Mouse (Mus musculus) CD4-positive, CD25-positive, alpha-beta regulatory T cell, adult 4 months (primary cell): ENCODE results near the gene Pole. TPM values are rescaled to one million over a fixed set of nuclear protein-coding genes. Genes with fewer than 3 reads are reported as not detected.

Source experiments
- ATAC-seq: one replicate; pipeline ENCODE4 v1.8.0; 2017
- polyA plus RNA-seq, 2 experiments: library from polyadenylated mRNA; unstranded; fragments of 100-300 nt; shearing (Covaris generic); gene quantifications; one replicate each; pipeline ENCODE4 v1.2.1; 2017

The Pole gene
- polyA plus RNA-seq: 1 to 10 TPM; 4.8 to 6.5 TPM

DNA sequence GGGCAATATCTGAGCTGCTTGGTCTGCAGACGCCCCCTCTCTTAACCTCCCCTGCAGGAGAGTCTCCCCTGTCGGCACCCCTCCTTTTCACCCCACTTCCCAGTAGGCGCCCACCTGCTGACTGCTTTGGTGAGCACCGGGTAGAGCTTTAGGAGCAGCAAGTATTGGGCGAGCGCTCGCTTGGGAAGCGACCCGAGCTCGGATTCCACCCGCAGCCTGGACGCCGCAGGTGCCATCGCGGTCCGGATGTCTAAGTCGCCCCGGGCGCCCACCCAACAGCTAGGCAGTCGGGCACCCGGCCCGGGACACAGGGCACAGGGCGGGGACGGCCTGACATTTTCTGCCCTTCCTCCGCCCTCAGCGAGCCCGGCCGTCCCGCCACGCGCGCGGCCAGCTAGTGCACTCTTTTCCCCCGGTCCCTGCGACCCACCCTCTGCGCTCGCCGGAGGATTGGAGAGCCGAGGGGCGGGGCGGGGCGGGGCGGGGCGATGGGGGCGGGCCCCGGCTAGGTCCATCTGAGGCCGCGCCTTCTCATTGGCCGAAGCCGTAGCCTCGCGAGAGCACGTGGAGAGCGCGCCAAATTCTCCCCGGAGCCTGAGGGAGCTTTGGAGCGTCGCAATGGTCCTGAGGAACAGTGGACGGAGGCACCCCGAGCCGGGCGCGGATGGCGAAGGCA, at the start of gene Pole, which contains the start of gene Pxmp2:
Gene Pole, plus strand, starts transcription at position 537 of the 676 bp plus-strand sequence.
Gene Pxmp2, minus strand, starts transcription at position 417 of the 676 bp plus-strand sequence.
- ATAC-seq: peak; percentile 80

DNA sequence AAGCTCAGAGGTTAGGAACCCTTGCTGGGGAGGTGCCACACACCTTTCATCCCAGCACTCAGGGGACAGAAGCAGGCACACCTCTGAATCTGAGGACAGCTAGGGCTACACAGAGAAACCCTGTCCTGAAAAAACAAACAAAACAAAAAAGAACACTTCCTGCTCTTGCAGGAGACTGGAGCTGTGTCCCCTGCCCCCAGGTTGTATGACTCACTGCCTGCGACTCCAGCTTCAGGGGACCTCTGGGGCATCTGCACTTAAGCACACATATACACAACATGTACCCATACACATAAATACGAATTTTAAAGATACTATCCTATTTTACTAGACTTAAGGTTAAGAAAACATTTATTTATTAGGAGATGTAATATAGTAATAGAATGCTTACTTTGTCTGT, 42.0 kb upstream of the Pole start:
- ATAC-seq: no peak

DNA sequence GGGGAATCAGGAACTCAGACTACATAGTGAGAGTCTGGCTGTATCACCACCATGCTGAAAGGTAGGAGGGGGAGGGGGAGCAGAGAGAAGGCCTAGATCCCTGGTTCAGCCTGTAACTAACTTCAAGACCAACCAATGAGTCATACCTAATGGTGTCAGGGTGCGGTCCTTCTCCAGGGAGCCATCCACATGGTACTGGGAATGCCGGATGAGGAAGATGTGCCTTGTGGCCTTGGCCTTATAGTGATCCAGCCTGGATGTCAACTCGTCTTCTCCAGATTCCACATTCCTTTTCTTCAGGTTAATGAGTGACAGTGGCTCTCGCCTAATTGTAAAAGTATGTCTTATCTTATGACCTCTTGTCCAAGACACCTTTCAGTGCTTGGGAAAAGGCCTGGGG, 19.2 kb upstream of the Pole start:
- ATAC-seq: no peak

DNA sequence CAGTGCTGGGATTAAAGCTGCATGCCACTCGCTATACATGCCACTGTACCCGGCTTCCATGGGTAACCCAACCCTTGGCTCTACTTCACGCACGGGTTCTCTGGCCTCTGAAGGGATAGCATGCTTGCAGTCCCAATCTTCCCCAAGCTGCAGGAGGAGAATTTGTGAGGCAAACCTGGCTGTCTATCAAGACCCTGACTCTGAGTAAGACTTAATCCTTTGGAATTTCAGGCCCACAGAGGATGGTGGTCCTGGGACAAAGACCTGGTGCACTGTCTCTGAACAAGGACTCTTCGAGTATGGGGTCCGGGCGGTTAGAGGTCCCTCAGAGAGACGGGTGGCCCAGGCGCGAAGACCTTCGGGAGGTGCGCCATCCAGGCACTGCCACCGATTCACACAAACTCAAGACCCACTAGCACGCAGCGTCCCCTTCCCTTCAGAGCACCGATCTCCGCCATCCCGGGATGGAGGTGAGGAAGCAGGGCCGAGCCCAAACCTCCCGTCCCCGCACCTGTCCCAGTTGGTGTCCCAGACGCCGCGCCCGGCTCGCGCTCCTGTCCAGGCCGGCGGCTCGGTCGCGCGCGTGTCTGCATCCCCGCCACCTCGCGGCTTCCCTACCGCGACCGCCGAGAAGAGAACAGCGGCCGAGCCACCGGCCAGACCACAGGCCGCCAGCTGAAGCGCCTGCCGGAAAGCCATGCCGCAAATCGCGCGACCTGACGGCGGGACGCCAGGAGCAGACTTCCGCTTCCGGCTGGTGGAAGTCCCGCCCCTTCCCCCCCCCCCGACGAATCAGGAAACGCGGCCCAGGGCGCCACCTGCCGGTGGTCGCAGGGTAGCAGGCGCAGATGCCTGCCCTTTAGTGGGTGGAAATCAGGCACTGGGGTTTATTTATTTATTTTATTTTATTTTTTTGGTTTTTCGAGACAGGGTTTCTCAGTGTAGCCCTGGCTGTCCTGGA, 16.7 kb upstream of the Pole start, which contains the start of gene Pgam5:
Gene Pgam5, minus strand, starts transcription at position 773 of the 961 bp plus-strand sequence.
- peak; percentile 80 for ATAC-seq

DNA sequence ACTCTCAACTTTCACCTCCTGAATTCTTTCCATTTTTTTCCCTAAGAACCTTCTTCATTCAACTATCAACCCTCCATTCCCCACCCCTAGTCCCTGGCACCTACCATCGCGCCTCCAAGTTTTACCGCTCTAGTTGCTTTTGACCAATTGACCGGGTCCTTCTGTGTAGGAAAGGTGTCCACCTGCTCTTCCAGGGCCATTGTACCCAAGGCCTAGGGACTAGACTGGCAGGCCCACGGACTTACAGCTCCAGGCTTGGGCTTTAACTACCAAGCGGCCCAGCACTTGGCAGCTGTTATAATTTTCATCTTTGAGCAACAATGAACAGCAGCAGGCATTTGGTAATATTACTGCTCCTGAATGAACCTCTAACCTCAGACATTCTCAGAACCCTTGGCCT, 15.9 kb upstream of the Pole start:
- ATAC-seq: no peak

DNA sequence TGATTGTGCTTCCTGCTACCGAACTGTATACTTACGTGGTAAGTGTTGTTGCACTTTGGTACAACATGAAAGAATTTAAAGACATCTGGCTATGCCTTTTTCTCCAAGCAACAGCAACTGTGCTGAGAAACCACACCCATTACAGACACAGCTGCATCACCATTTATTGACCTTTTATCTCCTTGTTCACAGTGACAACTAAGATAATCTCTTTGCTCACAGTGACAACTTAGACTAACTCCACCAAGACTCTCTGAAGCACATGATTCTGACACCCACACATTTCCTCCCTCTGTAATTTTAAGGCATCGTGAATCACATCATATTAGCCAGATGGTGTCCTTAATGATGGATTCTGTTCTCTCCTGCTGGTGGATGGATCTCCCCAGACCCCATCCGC, 12.0 kb upstream of the Pole start:
- ATAC-seq: peak; percentile 69

DNA sequence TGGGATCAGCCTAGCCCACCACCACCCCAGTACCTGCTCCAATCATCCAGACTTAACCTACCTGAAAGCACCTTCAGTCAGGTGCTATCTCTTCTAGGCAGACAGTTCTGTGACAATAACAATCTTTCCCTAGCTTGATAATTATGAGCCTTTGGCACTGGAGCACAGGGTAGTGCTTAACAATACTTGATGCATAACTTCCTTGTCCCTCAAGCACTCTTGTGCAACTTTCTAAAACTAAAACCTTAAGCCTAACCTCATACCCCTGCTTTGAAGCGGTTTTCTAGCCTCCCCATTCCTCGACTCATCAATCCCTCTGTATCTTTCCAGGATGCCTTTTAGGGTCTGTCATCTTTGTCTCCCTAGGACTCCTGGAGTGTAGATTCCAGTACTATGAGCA, 11.3 kb upstream of the Pole start:
- ATAC-seq: no peak

DNA sequence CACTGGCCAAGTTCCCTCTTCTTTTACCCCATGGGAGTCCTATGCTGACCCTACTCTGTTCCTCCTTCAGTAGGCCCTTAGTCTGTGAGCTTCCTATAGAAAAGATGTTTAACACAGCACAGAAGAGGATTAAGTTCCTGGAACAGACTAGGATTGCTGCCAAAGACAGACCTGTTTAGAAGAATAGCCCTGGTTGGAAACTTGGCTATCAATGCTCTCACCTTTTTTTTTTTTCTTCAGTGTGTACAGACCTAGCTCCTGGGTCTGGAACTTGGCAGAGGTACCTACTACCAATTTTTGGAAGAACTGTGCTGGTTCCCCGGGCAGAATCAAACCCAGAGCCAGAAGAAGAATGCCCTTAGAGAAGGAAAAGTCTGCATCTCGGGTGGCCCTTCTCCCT, 9.7 kb upstream of the Pole start:
- no peak for ATAC-seq

DNA sequence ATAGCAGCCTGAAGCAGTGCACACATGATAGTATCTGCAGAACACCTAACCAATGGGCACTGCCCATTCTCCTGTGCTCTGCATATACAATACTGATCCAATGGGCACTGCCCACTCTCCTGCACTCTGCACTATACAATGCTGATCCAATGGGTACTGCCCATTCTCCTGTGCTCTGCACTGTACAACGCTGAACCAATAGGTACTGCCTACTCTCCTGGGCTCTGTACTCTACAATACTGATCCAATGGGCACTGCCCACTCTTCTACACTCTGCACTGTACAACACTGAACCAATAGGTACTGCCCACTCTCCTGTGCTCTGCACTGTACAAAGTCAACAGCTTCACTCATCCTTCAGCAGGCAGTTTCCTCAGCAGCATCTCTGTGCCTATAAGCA, 9.2 kb upstream of the Pole start:
- no peak for ATAC-seq

DNA sequence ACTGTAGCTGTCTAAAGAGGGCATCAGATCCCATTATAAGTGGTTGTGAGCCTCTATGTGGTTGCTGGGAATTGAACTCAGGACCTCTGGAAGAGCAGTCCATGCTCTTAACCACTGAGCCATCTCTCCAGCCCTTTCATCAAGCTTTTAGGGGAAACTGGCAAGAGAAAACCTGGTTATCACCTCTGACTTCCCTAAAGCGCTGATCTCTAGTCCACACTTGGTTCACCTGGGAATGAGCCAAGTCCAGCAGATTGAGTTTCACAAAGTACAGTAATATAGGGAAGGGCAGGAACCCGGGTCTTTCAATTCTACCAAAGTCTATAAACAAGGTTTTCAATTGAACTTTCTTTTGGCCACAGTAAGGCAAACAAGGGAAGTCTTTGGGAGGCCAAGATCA, 4.1 kb upstream of the Pole start:
- no peak for ATAC-seq

DNA sequence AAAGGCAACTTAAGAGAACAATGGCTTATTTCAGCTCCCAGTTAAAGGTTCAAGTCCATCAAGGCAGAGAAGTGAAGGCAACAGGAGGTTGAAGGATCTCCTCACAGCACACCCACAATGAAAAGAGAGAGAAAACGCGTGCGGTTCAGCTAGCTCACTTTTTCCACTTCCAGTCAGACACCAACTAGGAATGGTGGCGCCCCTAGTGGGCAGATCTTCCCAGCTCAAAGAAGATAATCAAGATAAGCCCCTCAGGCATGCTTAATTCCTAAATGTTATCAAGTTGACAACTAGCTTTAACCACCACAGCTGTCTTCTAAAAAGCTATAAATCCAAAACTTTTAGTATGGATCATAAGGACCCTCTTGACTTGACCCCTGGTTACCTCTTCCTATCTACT, 1.6 kb upstream of the Pole start:
- ATAC-seq: peak; percentile 64

DNA sequence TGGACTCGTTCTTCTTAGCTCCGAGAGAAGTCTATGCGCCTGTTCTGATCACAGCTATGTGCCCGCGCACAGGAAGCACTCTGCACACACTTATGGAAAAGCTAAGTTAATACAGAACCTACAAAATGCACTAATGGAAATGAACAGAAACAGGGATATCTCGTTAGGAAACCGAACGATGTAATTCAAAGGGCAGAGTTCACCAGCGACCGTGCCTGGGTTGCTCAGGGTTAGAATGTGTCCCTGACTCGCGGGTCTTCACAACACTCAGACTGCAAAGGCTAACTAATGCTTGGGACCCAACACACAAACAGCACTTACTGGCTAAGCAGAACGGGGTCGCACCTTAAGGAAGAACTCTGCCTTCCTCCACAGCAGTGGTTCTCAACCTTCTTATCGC, 950 bp upstream of the Pole start:
- ATAC-seq: no peak

DNA sequence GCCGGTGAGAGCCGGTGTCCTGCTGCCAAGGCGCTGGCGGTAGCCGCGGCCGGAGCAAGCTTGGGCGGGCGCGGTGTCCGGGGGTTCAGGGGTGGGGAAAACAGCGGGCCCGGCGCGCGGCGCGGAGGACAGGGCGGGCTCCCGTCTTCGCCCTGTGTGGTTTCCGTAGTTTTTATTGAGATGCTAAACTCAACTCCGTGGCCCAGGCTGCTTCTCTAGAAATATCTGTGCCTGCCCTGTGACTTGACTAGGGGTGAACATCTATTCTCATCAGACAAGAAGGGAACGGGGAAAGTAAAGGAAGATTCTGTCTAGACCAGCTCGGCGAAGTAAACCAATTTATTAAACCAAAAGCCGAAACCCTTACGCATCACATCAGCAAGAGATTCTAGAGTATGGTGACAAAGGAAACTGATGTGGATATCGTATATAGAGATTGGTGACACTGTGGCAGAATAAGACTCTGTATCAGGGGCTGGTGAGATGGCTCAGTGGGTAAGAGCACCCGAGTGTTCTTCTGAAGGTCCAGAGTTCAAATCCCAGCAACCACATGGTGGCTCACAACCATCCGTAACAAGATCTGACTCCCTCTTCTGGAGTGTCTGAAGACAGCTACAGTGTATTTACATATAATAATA, 459 bp downstream of the Pole start:
- ATAC-seq: peak; percentile 50

DNA sequence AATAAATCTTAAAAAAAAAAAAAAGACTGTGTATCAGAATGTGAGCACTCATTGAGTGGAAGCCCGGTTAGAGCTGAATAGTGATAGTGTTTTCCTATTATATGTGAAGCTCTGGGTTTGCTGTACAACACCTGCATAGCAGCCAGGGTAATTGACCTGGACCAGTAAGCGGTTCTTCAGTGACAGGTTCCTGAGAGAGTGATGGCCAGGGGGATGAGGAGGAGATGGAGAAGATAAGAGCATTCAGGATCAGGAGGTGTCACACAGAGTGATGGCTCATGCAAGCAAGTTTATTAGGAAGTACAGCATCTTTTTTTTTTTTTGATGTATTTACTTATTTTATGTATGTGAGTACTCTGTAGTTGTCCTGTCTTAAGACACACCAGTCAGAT, 974 bp downstream of the Pole start:
- ATAC-seq: no peak

DNA sequence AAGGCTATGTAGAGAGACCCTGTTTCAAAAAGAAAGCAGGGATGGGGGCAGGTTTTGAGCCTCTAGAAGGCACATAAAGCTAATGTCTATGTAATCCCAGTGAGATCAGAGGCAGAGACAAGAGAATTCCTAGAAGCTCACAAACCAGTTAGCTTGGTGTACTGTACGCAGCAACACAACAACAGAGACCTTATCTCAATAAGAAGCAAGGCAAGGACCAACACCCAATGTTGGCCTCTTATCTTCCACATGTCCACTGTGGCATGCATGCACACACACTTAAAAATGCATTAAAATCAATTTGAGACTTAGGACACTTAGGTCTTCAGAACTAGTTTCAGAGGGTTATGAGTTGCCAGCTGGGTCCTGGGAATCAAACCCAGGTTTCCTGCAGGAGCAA, 5.5 kb downstream of the Pole start:
- ATAC-seq: no peak

DNA sequence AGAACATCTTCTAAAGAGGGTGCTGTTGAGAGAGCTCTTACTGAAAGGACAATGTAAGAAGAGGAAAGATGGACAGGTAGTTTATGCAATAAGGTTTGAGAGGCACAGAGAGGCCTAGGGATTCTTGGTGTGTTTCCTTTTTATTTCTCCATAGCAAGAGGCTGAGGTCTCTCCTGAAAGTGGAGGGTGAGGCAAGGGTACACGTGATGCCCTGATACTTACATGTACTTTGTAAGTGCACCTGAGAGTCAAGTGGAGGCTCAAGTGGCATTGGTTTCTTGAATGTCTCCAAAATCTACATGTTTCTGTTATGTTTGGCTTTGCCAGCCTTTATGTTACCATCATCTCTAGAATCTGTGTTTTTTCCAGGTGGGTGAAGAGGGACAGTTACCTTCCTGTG, 10.5 kb downstream of the Pole start:
- no peak for ATAC-seq

DNA sequence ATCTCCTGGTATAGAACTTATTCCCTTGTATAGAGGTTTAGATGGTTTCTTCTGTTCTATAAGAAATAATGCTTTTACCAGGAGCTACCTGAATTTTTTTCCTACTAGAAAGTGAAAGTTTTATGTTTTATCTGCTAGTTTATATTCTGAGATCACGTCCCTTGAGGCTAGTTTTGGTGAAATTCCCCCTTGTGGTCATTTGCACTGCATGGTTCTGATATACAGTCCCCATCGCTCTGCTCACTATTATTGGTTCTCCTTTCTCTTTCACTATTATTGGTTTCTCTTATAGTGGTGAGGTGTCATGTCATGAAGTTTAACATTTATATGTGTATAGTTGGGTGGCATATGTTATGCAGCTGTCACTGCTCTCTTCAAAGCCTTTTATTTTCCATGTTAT, 14.5 kb downstream of the Pole start:
- peak; percentile 32 for ATAC-seq

DNA sequence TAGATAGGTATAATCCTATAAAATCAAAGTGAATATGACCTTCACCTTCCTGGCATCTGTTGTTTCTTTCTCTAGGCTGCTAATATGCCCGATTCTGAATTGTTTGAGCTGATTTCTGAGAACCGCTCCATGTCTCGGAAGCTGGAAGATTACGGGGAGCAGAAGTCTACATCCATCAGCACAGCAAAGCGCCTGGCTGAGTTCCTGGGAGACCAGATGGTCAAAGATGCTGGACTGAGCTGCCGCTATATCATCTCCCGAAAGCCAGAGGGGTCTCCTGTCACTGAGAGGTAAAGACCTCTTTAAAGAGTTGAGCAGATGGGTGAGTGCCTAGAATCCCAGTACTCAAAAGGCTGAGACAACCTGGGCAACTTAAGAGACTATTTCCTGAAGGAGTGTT, 22.8 kb downstream of the Pole start:
- no peak for ATAC-seq

DNA sequence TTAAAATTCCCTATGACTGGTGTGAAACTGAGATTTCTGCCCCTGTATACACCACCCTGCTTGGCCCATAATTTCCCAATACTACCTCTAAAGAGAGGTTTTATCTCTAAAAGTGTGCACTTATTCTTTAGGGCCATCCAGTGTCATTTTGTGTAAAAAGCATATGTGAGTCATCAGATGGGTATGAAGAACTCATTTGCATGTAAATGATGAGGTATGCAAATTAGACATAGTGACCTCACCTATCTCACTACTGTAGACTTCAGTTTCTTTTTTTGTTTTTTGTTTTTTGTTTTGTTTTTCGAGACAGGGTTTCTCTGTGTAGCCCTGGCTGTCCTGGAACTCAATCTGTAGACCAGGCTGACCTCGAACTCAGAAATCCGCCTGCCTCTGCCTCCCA, 27.0 kb downstream of the Pole start:
- no peak for ATAC-seq

DNA sequence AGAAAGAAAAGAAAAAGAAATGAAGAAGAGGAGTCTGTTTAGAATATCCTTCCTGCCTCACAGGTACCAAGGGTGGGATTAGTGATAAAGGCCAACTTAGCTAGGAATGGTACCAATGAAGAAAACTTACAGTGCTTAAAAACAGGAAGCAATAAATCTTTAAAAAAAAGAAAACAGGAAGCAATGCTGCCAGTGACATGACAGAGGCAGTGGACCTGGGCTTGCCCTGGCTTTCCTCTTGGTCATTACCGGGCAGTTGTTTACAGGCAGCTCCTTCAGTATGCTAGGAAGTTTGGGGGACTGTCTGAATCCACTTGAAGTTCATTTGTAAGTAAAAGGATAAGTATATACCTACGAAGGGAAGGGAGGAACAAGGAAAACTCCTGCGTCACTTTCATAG, 44.4 kb downstream of the Pole start:
- no peak for ATAC-seq

DNA sequence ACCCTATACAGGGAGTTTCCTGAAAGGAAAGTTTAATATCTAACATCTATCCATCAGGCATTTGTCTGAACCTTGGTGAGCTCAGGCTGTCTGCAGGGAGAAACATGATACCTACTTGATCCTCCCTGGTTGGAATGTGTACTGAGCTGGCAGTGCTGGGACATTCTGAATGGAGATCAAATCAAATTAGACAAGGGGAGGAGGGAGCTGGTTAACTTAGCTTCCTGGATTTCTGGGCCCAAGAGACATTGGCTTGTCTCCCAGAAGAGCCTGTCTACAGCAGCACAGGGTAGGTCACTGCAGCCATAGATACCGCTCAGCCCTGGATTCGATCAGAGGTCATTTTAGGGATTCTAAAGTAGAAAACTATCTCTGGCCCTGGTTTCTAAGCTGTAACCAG, 52.7 kb downstream of the Pole start:
- ATAC-seq: no peak

DNA sequence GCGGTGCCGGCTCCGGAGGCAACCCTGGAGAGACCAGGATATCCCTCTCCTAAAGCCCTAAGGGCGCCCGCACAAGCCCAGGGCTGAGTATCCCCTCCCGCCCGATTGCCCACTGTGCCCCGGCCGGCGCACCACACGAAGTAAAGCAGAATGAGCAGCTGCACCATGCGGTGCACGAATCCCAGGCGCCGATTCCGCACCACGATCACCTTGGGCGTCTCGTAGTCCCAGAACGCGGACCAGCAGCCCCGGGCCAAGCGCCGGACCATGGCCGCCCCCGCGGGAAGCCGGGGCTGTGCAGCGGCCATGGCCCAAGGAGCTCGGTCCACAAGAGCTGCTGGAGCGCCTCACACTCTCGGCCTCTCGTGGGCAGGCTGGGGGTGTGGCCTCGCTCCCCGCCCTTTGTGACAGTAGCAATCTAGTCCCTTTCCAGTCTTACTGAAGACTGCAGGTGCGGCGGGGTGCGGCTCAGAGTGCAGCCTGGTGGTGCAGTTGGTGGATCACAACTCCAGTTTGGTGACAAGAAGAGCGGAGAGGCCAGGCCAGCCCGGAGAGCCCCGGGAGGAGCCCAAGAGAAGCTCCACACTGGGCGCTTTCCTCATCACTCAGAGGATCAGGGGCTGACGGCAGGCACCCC, 56.7 kb downstream of the Pole start, which contains the start of gene P2rx2:
Gene P2rx2, minus strand, starts transcription at position 565 of the 637 bp plus-strand sequence.
- ATAC-seq: no peak

DNA sequence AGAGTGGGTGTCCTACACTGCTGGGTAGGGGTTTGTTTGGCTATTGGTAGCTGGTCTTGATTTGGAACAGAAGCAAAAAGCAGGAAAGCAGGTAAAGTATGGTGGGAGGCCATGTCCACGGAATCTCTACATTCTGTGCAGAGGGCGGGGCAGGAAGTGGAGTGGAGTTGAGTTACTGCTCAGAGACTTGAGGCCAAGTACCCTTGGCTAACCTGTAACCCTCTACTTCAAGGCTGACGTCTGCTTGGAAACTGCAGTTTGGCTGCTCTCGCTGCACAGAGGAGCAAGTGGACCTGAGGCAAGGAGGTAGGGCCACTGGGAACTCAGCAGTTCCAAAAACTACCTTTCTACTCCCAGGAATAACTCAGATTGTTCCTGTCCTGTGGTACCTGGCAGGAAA, 58.4 kb downstream of the Pole start, which contains the start of gene Lrcol1:
Gene Lrcol1, plus strand, starts transcription at position 207 of the 400 bp plus-strand sequence.
- no peak for ATAC-seq
